Mouse (Mus musculus) midbrain, postnatal 0 days (tissue): ENCODE data around the gene Cks1b. TPM values are rescaled to one million over a fixed set of nuclear protein-coding genes. Genes with fewer than 3 reads are reported as not detected.

ENCODE experiments used
- ATAC-seq: fragments of 200-750 bp; cut with Nextera tagmentation; 2 replicates; pipeline ENCODE4 v1.8.0; 2017; ENCODE audit warnings: moderate number of reproducible peaks, mild to moderate bottlenecking, moderate TSS enrichment, moderate library complexity; ENCODE audit not compliant: low FRiP score
- DNase-seq: peaks from one replicate; pipeline ENCODE4 v3.0.0-alpha.2; 2015; ENCODE audit warnings: low spot score
- H3K27ac ChIP-seq: fragments of 300-500 bp; sonication (generic); 2 replicates; pipeline ENCODE4 v1.5.1; 2014; ENCODE audit warnings: low read depth, mild to moderate bottlenecking, low read length, mixed read lengths
- H3K27me3 ChIP-seq: fragments of 300-500 bp; sonication (generic); 2 replicates; pipeline ENCODE4 v1.6.1; 2014; ENCODE audit warnings: low read length, control low read depth, mixed read lengths; ENCODE audit not compliant: insufficient read depth
- H3K36me3 ChIP-seq: fragments of 300-500 bp; sonication (generic); 2 replicates; pipeline ENCODE4 v1.6.1; 2014; ENCODE audit warnings: low read length, control low read depth, mixed read lengths; ENCODE audit not compliant: insufficient read depth
- H3K4me1 ChIP-seq: fragments of 300-500 bp; sonication (generic); 2 replicates; pipeline ENCODE4 v1.6.1; 2014; ENCODE audit warnings: mild to moderate bottlenecking, control low read depth, antibody characterized with exemption, low read length, mixed read lengths; ENCODE audit not compliant: insufficient read depth
- H3K4me2 ChIP-seq: fragments of 300-500 bp; sonication (generic); 2 replicates; pipeline ENCODE4 v1.6.1; 2014; ENCODE audit warnings: low read depth, mild to moderate bottlenecking, low read length, mixed read lengths; ENCODE audit not compliant: poor library complexity, severe bottlenecking
- H3K4me3 ChIP-seq: fragments of 300-500 bp; sonication (generic); 2 replicates; pipeline ENCODE4 v1.5.1; 2014; ENCODE audit warnings: low read depth, mild to moderate bottlenecking, low read length, moderate library complexity
- H3K9ac ChIP-seq: fragments of 300-500 bp; sonication (generic); replicated peaks from 2 replicates; pipeline ENCODE4 v1.6.1; 2014; ENCODE audit warnings: mild to moderate bottlenecking, low read length, moderate library complexity, mixed read lengths; ENCODE audit not compliant: poor library complexity, severe bottlenecking
- H3K9me3 ChIP-seq: fragments of 300-500 bp; sonication (generic); 2 replicates; pipeline ENCODE4 v1.6.1; 2016; ENCODE audit warnings: low read length, control low read depth
- CTCF ChIP-seq: IDR thresholded peaks from 2 replicates; pipeline ENCODE4 v1.5.1; 2016; ENCODE audit warnings: antibody characterized with exemption, mild to moderate bottlenecking
- WGBS: fragments of 180-500 bp; shearing (Covaris S2); extraction: QIAGEN DNeasy Blood & Tissue Kit; methylation state at CpG from one replicate; pipeline ENCODE4 v1.1.7; 2014; 5-methylcytosine and 5-hydroxymethylcytosine counted together
- polyA plus RNA-seq: library from polyadenylated mRNA; unstranded; fragments of >200 nt; fragmentation: Nextera tagmentation; extraction: Ambion mirVana; gene quantifications from 2 replicates; pipeline ENCODE4 v1.2.1, GENCODE M21; 2015
- total RNA-seq: library from RNA; depleted of rRNA; stranded (reverse); fragments of >200 nt; gene quantifications from 2 replicates; pipeline ENCODE4 v1.2.3, GENCODE M21; 2014

The Cks1b gene
- total and polyA plus RNA-seq, 2 experiments from 2014 or later: 29.2 to 69.6 TPM

GRCm38 (mm10) chr3:89419571-89419970 is 1.4 kb upstream of the Cks1b start:
- no peaks in the 10 kb centered on the region for H3K4me1 ChIP-seq
- 4% methylated on average over 9 of the region's 9 CpGs for WGBS
- peak overlapping the region; percentile 95 for H3K4me2 ChIP-seq
- ATAC-seq (no peak), DNase-seq (no peak)
- TF ChIP-seq CTCF: no peak
- H3K27me3 ChIP-seq: no peaks in the 10 kb centered on the region
- no peaks in the 10 kb centered on the region for H3K9me3 ChIP-seq
- peak overlapping the region; percentile 53 for H3K4me3 ChIP-seq
- H3K36me3 ChIP-seq: no peaks in the 10 kb centered on the region; the same call in 1 of the 2 replicates
- H3K27ac ChIP-seq: peak overlapping the region; percentile 60
- peak overlapping the region; percentile 60; the same call in 1 of the 2 replicates for H3K9ac ChIP-seq

GRCm38 (mm10) chr3:89418861-89419250 is 673 bp upstream of the Cks1b start:
- peak overlapping the region; percentile 60 for H3K9ac ChIP-seq
- no peaks in the 10 kb centered on the region for H3K4me1 ChIP-seq
- no peaks in the 10 kb centered on the region; the same call in 1 of the 2 replicates for H3K36me3 ChIP-seq
- H3K4me2 ChIP-seq: peak overlapping the region; percentile 95
- ATAC-seq (peak; percentile 2; the same call in 1 of the 2 replicates), DNase-seq (no peak)
- peak overlapping the region; percentile 53 for H3K4me3 ChIP-seq
- H3K27me3 ChIP-seq: no peaks in the 10 kb centered on the region
- H3K9me3 ChIP-seq: no peaks in the 10 kb centered on the region
- TF ChIP-seq CTCF: no peak
- peak overlapping the region; percentile 60 for H3K27ac ChIP-seq
- 0% methylated on average over 16 of the region's 16 CpGs for WGBS

- Histone ChIP-seq H3K27ac (no peak overlapping the region), H3K9me3 (no peaks in the 10 kb centered on the region), H3K36me3 (no peaks in the 10 kb centered on the region; the same call in 1 of the 2 replicates), H3K4me2 (peak overlapping the region; percentile 95), H3K27me3 (no peaks in the 10 kb centered on the region), H3K4me1 (no peaks in the 10 kb centered on the region), H3K9ac (no peak overlapping the region), H3K4me3 (peak overlapping the region; percentile 53)
- no peak for TF ChIP-seq CTCF
- peak; percentile 61 for ATAC-seq
- peak; percentile 81 for DNase-seq
- under 1% methylated on average over 20 of the region's 20 CpGs for WGBS
Observed at GRCm38 (mm10) chr3:89417840-89418169, 378 bp downstream of the Cks1b start.

GRCm38 (mm10) chr3:89417131-89417530 is 1.1 kb downstream of the Cks1b start:
- TF ChIP-seq CTCF: no peak
- no peaks in the 10 kb centered on the region for H3K4me1 ChIP-seq
- DNase-seq (no peak), ATAC-seq (no peak)
- peak overlapping the region; percentile 53; the same call in 1 of the 2 replicates for H3K4me3 ChIP-seq
- no peaks in the 10 kb centered on the region for H3K27me3 ChIP-seq
- no peak overlapping the region for H3K9ac ChIP-seq
- no peaks in the 10 kb centered on the region; the same call in 1 of the 2 replicates for H3K36me3 ChIP-seq
- no peak overlapping the region for H3K27ac ChIP-seq
- peak overlapping the region; percentile 95 for H3K4me2 ChIP-seq
- H3K9me3 ChIP-seq: no peaks in the 10 kb centered on the region
- 33% methylated on average over 2 of the region's 2 CpGs for WGBS

GRCm38 (mm10) chr3:89416158-89416557 is 2.0 kb downstream of the Cks1b start:
- Histone ChIP-seq H3K4me3 (no peak overlapping the region), H3K36me3 (no peaks in the 10 kb centered on the region; the same call in 1 of the 2 replicates), H3K27ac (no peak overlapping the region), H3K4me1 (peaks cover under 1% of the 10 kb centered on the region; the same call in 1 of the 2 replicates), H3K9ac (no peak overlapping the region), H3K27me3 (no peaks in the 10 kb centered on the region), H3K4me2 (no peak overlapping the region), H3K9me3 (no peaks in the 10 kb centered on the region)
- 96% methylated on average over 8 of the region's 8 CpGs for WGBS
- no peak for TF ChIP-seq CTCF
- ATAC-seq: no peak
- DNase-seq: no peak

- WGBS: 5% methylated on average over 28 of the region's 28 CpGs
- peak; percentile 100 for DNase-seq
- TF ChIP-seq CTCF: no peak
- peak; percentile 98 for ATAC-seq
- peaks cover 4% of the 10 kb centered on the region; the same call in 1 of the 2 replicates for H3K4me1 ChIP-seq
- no peaks in the 10 kb centered on the region for H3K9me3 ChIP-seq
- peak within 1 kb of the TSS; percentile 59 for H3K9ac ChIP-seq
- H3K27me3 ChIP-seq: no peaks in the 10 kb centered on the region
- H3K36me3 ChIP-seq: no peaks in the 10 kb centered on the region; the same call in 1 of the 2 replicates
- H3K4me3 ChIP-seq: peak within 1 kb of the TSS; percentile 41
- H3K27ac ChIP-seq: peak within 1 kb of the TSS; percentile 60
- H3K4me2 ChIP-seq: peak within 1 kb of the TSS; percentile 66
Observed at GRCm38 (mm10) chr3:89411490-89412393, 6.4 kb downstream of the Cks1b start, which contains the start of gene Flad1. Flad1 (minus strand) TSS chr3:89411870.
